ENCODE assay signal across 8 mouse cellular contexts in the genomic region with DNA sequence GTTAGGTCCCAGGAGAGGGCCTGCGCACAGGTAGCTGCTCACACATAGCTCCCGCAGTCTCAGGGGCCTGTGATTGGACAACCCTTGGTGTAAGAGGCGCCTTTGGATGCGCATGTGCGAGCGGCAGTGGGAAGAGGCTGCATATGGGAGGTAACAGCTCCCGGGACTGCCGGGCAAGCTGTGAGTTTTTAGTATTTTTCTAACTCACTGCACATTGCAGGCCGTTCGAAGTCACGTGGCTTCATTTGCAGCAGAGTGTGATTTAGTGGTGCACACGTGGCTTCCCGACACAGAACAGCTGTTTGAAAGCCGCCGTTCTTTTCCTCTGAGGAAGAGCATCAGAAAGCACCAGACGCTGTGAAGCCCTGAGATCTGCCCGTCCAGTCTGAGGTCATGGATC.
A peak's percentile ranks its signal among the peaks of the same experiment; 100 is the strongest.
DNase-seq lines count a peak whose midpoint lies in the region; ATAC-seq and TF ChIP-seq lines count a peak whose summit lies in the region.

No protein-coding gene starts in this region.

- H3K27me3 ChIP-seq in lung, embryonic 14.5 days (ENCODE audit: insufficient read depth, low read length), result no peaks in the 10 kb centered on the region

- 33% methylated on average over 17 of the region's 17 CpGs for WGBS in lung, embryonic 14.5 days

- no peaks in the 10 kb centered on the region for H3K9me3 ChIP-seq in lung, embryonic 14.5 days (ENCODE audit: low read depth, low read length)

- peak; percentile 75 for DNase-seq in lung, embryonic 14.5 days
- no peak for DNase-seq in lung, adult 18-20 months
- peak; percentile 20 to 55 for DNase-seq in frontal cortex, postnatal 36 days (ENCODE audit: low spot score in 2 of 2)
- DNase-seq in layer of hippocampus, postnatal 36 days, result peak; percentile 50
- peak; percentile 53 to 73 for DNase-seq in right cerebral cortex, postnatal 10 days (ENCODE audit: low spot score in 2 of 2)
- no peak for DNase-seq in urinary bladder, postnatal 25 days (ENCODE audit: low spot score)
- no peak for DNase-seq in heart, postnatal 4 days
- DNase-seq in yolk sac, embryonic 10.5 days (ENCODE audit: low spot score), result no peak

- no peak overlapping the region for H3K9ac ChIP-seq in lung, embryonic 14.5 days

- no peaks in the 10 kb centered on the region for H3K36me3 ChIP-seq in lung, embryonic 14.5 days (ENCODE audit: insufficient read depth)

- ATAC-seq in lung, embryonic 14.5 days (ENCODE audit: insufficient read depth), result peak; percentile 56; the same call in 1 of the 2 replicates

- H3K4me1 ChIP-seq in lung, embryonic 14.5 days (ENCODE audit: insufficient read depth), result peaks cover 13% of the 10 kb centered on the region; the same call in 1 of the 2 replicates

- no peak overlapping the region for H3K4me3 ChIP-seq in lung, embryonic 14.5 days (ENCODE audit: low read depth, low read length)

- H3K4me2 ChIP-seq in lung, embryonic 14.5 days, result no peak overlapping the region; the same call in 1 of the 2 replicates

- H3K27ac ChIP-seq in lung, embryonic 14.5 days (ENCODE audit: low read depth), result no peak overlapping the region; the same call in 1 of the 2 replicates

- TF ChIP-seq CTCF in lung, embryonic 14.5 days (IDR thresholded peaks at IDR 0.05; ENCODE audit: low read depth), result no peak

Comparison
In these comparisons a context has a peak if more than half of its experiments do, and no peak if none do; other contexts are left out.
1. DNase-seq: peak in lung, embryonic 14.5 days (single experiment), frontal cortex, postnatal 36 days (2 of 2), layer of hippocampus, postnatal 36 days (2 of 2) and right cerebral cortex, postnatal 10 days (2 of 2); none in lung, adult 18-20 months (0 of 2), urinary bladder, postnatal 25 days (single experiment), heart, postnatal 4 days (single experiment) and yolk sac, embryonic 10.5 days (single experiment).